Mouse (Mus musculus) midbrain, embryonic 10.5 days (tissue): ENCODE results near the gene Snrpd3. TPM values are rescaled to one million over a fixed set of nuclear protein-coding genes. Genes with fewer than 3 reads are reported as not detected.
"Not testable (repeated sequence)": the region's sequence is repeated elsewhere in the genome, so short reads cannot be mapped to it uniquely, and the experiment has no call there.

Source experiments
- DNase-seq: peaks from one replicate; pipeline ENCODE4 v3.0.0-alpha.2; 2017; ENCODE audit warnings: low spot score
- H3K27ac ChIP-seq: fragments of 300-500 bp; sonication (generic); replicated peaks from 2 replicates; pipeline ENCODE4 v1.5.1; 2016; ENCODE audit warnings: mild to moderate bottlenecking
- H3K27me3 ChIP-seq: fragments of 300-500 bp; sonication (generic); 2 replicates; pipeline ENCODE4 v1.6.1; 2016; ENCODE audit warnings: low read depth, mild to moderate bottlenecking; ENCODE audit not compliant: poor library complexity, severe bottlenecking
- H3K36me3 ChIP-seq: fragments of 300-500 bp; sonication (generic); 2 replicates; pipeline ENCODE4 v1.6.1; 2016; ENCODE audit warnings: mild to moderate bottlenecking, moderate library complexity
- H3K4me1 ChIP-seq: fragments of 300-500 bp; sonication (generic); 2 replicates; pipeline ENCODE4 v1.6.1; 2016
- H3K4me3 ChIP-seq: fragments of 300-500 bp; sonication (generic); 2 replicates; pipeline ENCODE4 v1.5.1; 2016; ENCODE audit warnings: mild to moderate bottlenecking, moderate library complexity
- H3K9me3 ChIP-seq: fragments of 300-500 bp; sonication (generic); replicated peaks from 2 replicates; pipeline ENCODE4 v1.6.1; 2016; ENCODE audit warnings: mild to moderate bottlenecking
- WGBS: fragments of 180-500 bp; shearing (Covaris S2); methylation state at CpG from one replicate; pipeline ENCODE4 v1.1.7; 2016; 5-methylcytosine and 5-hydroxymethylcytosine counted together
- polyA plus RNA-seq: library from polyadenylated mRNA; unstranded; fragments of >200 nt; fragmentation: Nextera tagmentation; extraction: Ambion mirVana; gene quantifications from 2 replicates; pipeline ENCODE4 v1.2.1, GENCODE M21; 2016

Gene Snrpd3
- polyA plus RNA-seq, 1 experiment from 2014 or later = 271 TPM

DNA sequence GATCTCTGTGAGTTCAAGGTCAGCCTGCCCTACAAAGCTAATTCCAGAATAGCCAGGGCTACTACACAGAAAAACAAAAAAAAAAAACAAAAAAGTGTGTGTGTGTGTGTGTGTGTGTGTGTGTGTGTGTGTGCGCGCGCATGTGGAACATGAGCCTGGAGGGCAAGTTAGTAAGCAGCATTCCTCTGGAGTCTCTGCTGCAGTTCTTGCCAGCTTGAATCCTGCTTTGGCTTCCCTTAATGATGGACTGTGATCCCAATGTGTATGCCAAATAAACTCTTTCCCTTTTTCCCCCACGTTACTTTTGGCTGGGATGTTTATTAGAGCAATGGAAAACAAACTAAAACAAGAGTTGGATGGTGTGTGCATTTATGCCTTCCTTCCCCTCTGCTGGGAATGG lies 4.3 kb downstream of the Snrpd3 start:
- WGBS = 96% methylated on average over 4 of the region's 4 CpGs
- Histone ChIP-seq H3K4me3 (no peak overlapping the region), H3K27me3 (no peaks in the 10 kb centered on the region), H3K4me1 (peaks cover 18% of the 10 kb centered on the region), H3K9me3 (no peaks in the 10 kb centered on the region), H3K36me3 (peaks cover 77% of the 10 kb centered on the region), H3K27ac (no peak overlapping the region)
- DNase-seq = no peak

DNA sequence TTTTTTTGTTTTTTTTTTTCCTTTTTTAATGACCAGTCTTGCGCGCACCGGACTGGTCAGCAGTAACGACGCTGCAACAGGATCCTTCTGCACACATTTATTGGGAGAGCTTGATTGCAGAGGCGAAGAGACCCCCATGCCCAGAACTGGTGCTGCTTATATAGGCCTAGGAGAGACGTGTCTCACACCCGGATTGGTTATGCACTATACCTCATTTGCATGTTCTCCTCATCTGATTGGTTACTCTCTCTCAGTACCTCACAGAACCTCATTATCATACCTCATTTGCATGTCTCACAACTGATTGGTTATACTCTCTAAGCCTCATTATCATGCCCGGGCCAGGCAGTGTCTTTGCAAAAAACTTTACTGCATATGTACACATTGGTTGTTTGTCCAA lies 8.1 kb downstream of the Snrpd3 start:
- H3K27me3 ChIP-seq, H3K4me1 ChIP-seq, DNase-seq, H3K9me3 ChIP-seq, H3K27ac ChIP-seq, H3K4me3 ChIP-seq: not testable (repeated sequence)
- WGBS = 95% methylated on average over 9 of the region's 9 CpGs
- peaks cover 97% of the 10 kb centered on the region for H3K36me3 ChIP-seq

- H3K27ac ChIP-seq = no peak overlapping the region
- no peak for DNase-seq
- H3K9me3 ChIP-seq = no peaks in the 10 kb centered on the region
- H3K4me1 ChIP-seq = no peaks in the 10 kb centered on the region
- no peaks in the 10 kb centered on the region for H3K27me3 ChIP-seq
- no peak overlapping the region for H3K4me3 ChIP-seq
- 86% methylated on average over 2 of the region's 2 CpGs for WGBS
- peaks cover 96% of the 10 kb centered on the region for H3K36me3 ChIP-seq
These were observed 13.0 kb downstream of the Snrpd3 start for GRCm38 (mm10) chr10:75530322-75530721.

DNA sequence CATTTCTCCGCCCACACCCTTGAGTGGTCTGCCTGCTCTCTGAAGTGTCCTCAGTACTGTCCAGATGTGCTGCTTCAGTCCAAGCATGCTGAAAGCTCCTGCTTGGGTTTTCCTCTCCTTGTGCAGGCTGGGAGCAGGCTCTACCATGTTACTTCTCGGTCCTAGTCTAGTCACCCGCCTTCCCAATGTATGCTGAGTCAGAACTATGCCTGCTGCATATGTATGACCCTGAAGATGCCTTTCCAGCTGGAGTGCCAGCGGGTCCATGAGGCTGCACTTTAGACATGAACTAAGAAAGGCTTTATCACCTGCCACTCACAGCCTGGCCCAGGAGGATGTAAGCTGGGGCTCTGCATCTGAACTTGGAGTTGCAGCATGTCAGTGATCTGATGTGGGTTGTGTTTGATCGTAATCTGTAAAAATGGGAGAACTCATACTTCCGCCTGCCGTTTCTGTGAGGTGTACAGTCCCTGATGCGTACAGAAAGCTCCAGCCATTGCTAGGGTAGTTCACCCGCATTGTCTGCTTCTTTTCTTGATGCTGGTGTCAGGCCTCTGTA lies 14.3 kb downstream of the Snrpd3 start:
- WGBS = 90% methylated on average over 9 of the region's 9 CpGs
- peaks cover 95% of the 10 kb centered on the region for H3K36me3 ChIP-seq

GRCm38 (mm10) chr10:75534216-75534615 lies 16.9 kb downstream of the Snrpd3 start:
- no peaks in the 10 kb centered on the region for H3K9me3 ChIP-seq
- no peak overlapping the region for H3K27ac ChIP-seq
- DNase-seq = no peak
- no peaks in the 10 kb centered on the region for H3K4me1 ChIP-seq
- no peaks in the 10 kb centered on the region for H3K27me3 ChIP-seq
- H3K36me3 ChIP-seq = peaks cover 70% of the 10 kb centered on the region
- 94% methylated on average over 8 of the region's 8 CpGs for WGBS
- no peak overlapping the region for H3K4me3 ChIP-seq

More for the DNA sequence above, 14.3 kb downstream of the Snrpd3 start:
- no peak overlapping the region for H3K4me3 ChIP-seq
- no peaks in the 10 kb centered on the region for H3K27me3 ChIP-seq
- H3K9me3 ChIP-seq = no peaks in the 10 kb centered on the region
- H3K4me1 ChIP-seq = no peaks in the 10 kb centered on the region
- no peak overlapping the region for H3K27ac ChIP-seq
- DNase-seq = no peak

DNA sequence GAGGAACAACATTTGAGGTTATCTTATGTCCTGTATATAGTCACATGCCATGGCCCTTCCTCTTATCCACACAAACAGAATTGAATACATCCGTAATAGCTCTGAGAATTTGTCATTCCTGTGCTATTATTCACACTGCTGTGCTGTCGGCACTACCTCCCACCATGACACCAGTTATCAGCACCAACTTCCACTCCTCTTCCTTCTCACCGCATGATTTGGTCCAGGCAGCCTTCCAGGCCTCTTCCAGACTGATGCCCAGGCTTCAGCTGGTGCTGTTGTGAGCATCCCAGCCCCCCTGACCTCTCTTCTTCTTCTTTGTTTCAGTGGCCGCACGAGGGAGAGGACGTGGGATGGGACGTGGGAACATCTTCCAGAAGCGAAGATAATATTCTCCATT lies 17.6 kb downstream of the Snrpd3 start:
- Histone ChIP-seq H3K27me3 (no peaks in the 10 kb centered on the region), H3K4me3 (no peak overlapping the region), H3K9me3 (no peaks in the 10 kb centered on the region), H3K4me1 (no peaks in the 10 kb centered on the region), H3K36me3 (peaks cover 65% of the 10 kb centered on the region), H3K27ac (no peak overlapping the region)
- WGBS = 92% methylated on average over 8 of the region's 8 CpGs
- no peak for DNase-seq

DNA sequence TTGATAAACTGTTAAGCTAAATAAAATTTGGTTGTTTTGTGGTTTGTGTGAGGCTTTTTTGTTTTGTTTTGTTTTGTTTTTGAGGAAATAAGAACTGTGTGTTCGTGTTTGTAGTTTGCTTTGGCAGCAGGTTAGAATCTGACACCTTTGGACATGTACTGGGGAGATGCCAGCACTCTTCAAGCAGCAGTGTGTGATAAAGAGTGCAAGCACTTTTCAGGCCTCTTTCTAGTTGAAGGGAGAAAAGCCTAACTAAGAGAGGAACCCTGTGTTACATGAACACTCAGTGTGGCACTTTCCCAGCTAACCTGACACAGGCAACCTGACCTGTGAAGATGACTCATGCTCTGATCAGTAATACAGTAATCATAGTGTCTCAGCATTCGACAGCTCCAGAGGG lies 18.1 kb downstream of the Snrpd3 start:
- Histone ChIP-seq H3K9me3 (no peaks in the 10 kb centered on the region), H3K27me3 (no peaks in the 10 kb centered on the region), H3K4me1 (no peaks in the 10 kb centered on the region), H3K4me3 (no peak overlapping the region), H3K36me3 (peaks cover 60% of the 10 kb centered on the region), H3K27ac (no peak overlapping the region)
- 98% methylated on average over 2 of the region's 2 CpGs for WGBS
- DNase-seq = no peak

DNA sequence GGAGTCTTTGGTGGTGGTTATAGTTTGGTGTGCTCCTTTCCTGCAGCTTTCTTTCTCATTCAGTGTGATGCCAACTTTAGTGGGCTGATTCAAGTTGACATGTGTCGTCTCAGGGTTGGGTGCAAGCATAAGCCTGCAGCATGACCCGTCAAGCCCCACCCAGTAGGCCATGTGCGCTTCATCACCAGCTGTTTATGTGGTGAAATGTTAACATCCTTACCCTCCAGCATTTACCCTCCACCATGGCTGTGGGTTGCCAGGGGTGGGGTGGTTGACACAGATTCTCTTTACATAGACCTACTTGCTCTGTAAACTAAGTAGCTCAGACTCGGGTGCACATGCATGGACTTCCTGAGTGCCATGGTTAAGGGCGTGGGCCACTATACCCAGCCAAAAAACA lies 18.8 kb downstream of the Snrpd3 start:
- WGBS = 97% methylated on average over 5 of the region's 5 CpGs
- Histone ChIP-seq H3K36me3 (peaks cover 54% of the 10 kb centered on the region), H3K4me3 (no peak overlapping the region), H3K4me1 (no peaks in the 10 kb centered on the region), H3K27ac (no peak overlapping the region), H3K27me3 (no peaks in the 10 kb centered on the region), H3K9me3 (no peaks in the 10 kb centered on the region)
- no peak for DNase-seq

DNA sequence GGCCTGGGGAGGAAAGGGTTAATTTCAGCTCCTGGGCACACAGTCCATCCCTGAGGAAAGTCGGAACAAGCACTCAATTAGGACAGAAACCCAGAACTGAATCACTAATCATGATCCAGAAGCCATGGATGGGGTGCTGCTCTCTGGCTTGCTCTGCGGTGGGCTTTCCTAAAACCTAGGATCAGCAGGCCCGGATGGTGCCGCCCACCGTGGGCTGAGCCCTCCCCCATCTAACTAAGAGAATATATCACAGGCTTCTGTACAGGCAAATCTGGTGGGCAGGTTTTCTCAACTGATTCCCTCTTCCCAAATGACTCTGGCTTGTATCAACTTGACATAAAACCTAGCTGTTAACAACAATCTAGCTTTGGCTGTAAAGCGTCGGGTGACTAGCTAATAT lies 30.6 kb downstream of the Snrpd3 start:
- peaks cover 3% of the 10 kb centered on the region; the same call in 1 of the 2 replicates for H3K4me1 ChIP-seq
- H3K27me3 ChIP-seq = no peaks in the 10 kb centered on the region
- H3K4me3 ChIP-seq = no peak overlapping the region
- peaks cover 14% of the 10 kb centered on the region; the same call in 1 of the 2 replicates for H3K9me3 ChIP-seq
- no peak overlapping the region for H3K27ac ChIP-seq
- DNase-seq = no peak
- WGBS = 80% methylated on average over 7 of the region's 7 CpGs
- no peaks in the 10 kb centered on the region for H3K36me3 ChIP-seq

DNA sequence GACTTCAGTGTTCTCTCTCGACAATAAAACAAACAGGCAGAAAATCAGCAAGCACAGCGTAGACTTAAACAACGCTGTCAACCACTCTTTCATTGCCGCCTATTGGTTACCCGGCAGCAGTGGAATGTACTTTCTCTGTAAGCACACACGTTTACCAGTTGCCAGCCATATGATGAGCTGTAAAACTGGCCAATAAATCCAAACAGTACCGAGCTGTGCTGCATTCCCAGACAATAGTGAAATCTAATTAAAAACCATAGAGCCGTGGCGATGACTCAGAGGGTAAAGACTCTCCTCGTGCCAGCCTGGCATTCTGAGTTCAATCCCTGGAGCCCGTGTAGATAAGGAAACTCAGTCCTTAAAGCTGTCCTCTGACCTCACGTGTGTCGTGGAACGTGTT lies 31.1 kb downstream of the Snrpd3 start:
- Histone ChIP-seq H3K4me1 (peaks cover 8% of the 10 kb centered on the region; the same call in 1 of the 2 replicates), H3K9me3 (peaks cover 14% of the 10 kb centered on the region; the same call in 1 of the 2 replicates), H3K4me3 (no peak overlapping the region), H3K27ac (no peak overlapping the region), H3K36me3 (no peaks in the 10 kb centered on the region), H3K27me3 (no peaks in the 10 kb centered on the region)
- WGBS = 84% methylated on average over 14 of the region's 14 CpGs
- DNase-seq = no peak

DNA sequence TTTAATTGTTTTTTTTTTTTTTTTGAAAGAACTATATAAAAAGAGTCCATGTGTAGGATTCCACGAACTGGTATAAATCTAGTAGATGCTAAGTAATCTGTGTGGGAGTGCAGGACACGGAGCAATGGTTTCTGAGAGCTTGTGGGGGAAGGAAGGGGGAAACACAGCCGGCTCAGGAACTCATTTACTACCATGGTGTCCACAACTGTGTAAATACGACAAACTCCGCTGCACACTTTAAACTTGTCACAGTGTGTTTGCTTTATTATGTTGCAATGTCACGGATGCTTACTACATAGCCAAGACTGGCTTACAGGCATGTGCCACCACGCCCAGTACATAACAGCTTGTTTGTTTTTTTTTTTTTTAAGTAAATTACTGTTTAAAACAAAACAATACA lies 32.5 kb downstream of the Snrpd3 start:
- 87% methylated on average over 7 of the region's 7 CpGs for WGBS
- Histone ChIP-seq H3K9me3 (peaks cover 9% of the 10 kb centered on the region; the same call in 1 of the 2 replicates), H3K4me1 (peaks cover 8% of the 10 kb centered on the region; the same call in 1 of the 2 replicates), H3K36me3 (no peaks in the 10 kb centered on the region), H3K27me3 (no peaks in the 10 kb centered on the region), H3K27ac (no peak overlapping the region), H3K4me3 (no peak overlapping the region)
- DNase-seq = no peak

DNA sequence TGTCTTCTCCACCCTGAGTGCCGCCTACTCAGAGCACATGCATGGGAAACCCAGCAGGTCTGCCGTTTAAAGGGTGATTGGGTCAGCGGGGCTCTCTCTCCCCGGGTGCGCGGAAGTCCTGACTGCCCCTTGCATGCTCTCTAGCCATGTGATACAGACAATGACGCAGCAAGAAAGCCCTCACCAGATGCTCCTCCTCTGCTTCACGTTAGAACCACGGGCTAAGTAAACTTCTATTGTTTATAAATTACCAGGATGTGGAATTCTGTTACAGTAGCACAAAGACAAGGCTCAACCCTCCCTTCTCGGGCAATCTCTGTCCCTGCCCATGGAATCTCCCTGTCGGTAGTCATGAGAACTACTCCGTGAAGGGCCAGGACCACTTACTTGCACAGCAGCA lies 33.8 kb downstream of the Snrpd3 start:
- H3K36me3 ChIP-seq = no peaks in the 10 kb centered on the region
- H3K9me3 ChIP-seq = no peaks in the 10 kb centered on the region
- H3K4me3 ChIP-seq = no peak overlapping the region
- DNase-seq = no peak
- H3K4me1 ChIP-seq = peaks cover 11% of the 10 kb centered on the region
- peaks cover 3% of the 10 kb centered on the region; the same call in 1 of the 2 replicates for H3K27me3 ChIP-seq
- 58% methylated on average over 12 of the region's 12 CpGs for WGBS
- H3K27ac ChIP-seq = no peak overlapping the region

DNA sequence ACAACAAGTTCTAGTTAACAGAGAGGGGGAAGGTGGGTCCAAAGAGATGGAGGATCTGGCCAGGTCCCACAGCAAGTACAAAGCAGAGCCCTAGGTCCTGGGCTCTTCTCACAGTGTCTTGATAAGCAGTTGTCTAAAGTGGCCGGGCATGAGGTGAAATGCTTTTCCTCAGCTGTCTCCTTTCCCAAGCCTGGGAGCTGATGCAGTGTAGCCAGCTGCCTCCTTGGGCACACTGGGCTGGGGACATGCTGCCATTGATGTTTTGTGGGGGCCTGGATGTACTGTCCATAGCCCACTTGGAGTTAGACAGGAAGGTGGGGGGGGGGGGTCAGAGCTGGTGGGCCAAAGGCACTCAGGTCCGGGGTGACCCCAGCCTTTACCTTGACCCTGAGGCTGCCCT lies 34.8 kb downstream of the Snrpd3 start:
- Histone ChIP-seq H3K4me1 (peaks cover 17% of the 10 kb centered on the region), H3K9me3 (no peaks in the 10 kb centered on the region), H3K27me3 (peaks cover 11% of the 10 kb centered on the region), H3K27ac (no peak overlapping the region), H3K36me3 (no peaks in the 10 kb centered on the region), H3K4me3 (no peak overlapping the region)
- DNase-seq = no peak
- 92% methylated on average over 2 of the region's 2 CpGs for WGBS
